In the genomic region with DNA sequence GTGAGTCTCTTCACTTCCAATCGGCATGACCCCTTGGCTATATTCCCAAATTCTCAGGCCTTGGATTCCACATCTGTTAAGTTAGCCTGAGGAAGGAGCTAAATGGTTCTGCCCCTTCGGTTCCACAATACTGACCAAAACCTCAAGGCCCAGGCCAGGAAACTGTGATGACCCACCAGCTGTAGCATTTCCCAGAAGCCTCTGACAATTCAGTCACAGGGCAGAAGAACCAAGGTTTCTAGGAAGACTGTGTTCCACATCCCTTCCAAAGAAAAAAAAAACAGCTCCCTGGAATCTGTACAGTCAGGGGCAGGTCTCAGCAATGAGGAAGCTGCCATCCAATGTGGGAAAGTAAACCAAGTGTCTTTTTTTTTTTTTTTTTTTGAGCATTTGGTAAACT, we compare ENCODE assay signal across 12 mouse cellular contexts.
"Had no signal": no experiment of that assay in that cellular context is flagged by ENCODE, and none has a peak within 500 bp of the region (broad histone marks: within the 10 kb centered on the region; RNA-seq: fewer than 3 reads in every experiment).

No protein-coding gene starts in this region.

- H3K9me3 ChIP-seq: limb, embryonic 12.5 days; liver, embryonic 12.5 days; neural tube, embryonic 13.5 days had no signal

- H3K36me3 ChIP-seq: neural tube, embryonic 13.5 days had no signal

- H3K9ac ChIP-seq: limb, embryonic 12.5 days; liver, embryonic 12.5 days; neural tube, embryonic 13.5 days had no signal

- H3K27ac ChIP-seq: hindbrain, postnatal 0 days; layer of hippocampus, adult 2 months; limb, embryonic 12.5 days; liver, embryonic 12.5 days had no signal

- ATAC-seq: hindbrain, postnatal 0 days; liver, embryonic 12.5 days had no signal

- H3K4me2 ChIP-seq: limb, embryonic 12.5 days; liver, embryonic 12.5 days; neural tube, embryonic 13.5 days had no signal

- DNase-seq: kidney, adult 11 months; kidney, postnatal 10 days; kidney, postnatal 4 days; midbrain, embryonic 14.5 days; retina, postnatal 1 day; right cerebral cortex, postnatal 14 days; thymus, postnatal 4 days had no signal

- H3K4me3 ChIP-seq: layer of hippocampus, adult 2 months; limb, embryonic 12.5 days; liver, embryonic 12.5 days; neural tube, embryonic 13.5 days had no signal

- H3K27me3 ChIP-seq: limb, embryonic 12.5 days; liver, embryonic 12.5 days; neural tube, embryonic 13.5 days had no signal
